Mouse (Mus musculus): ENCODE measurements around the gene Ifng.
"Not testable (repeated sequence)": the region's sequence is repeated elsewhere in the genome, so short reads cannot be mapped to it uniquely, and the experiment has no call there.

Gene Ifng

GRCm38 (mm10) chr10:118440742-118441240 lies at the start of gene Ifng:
TSS of gene Ifng (plus strand) at chr10:118441046.
- no peak for DNase-seq

- no peak for DNase-seq
Measured at GRCm38 (mm10) chr10:118399917-118400316, 40.9 kb upstream of the Ifng start.

GRCm38 (mm10) chr10:118406463-118407221 lies 34.2 kb upstream of the Ifng start:
- no peak for DNase-seq

GRCm38 (mm10) chr10:118411377-118411776 lies 29.5 kb upstream of the Ifng start:
- no peak for DNase-seq

GRCm38 (mm10) chr10:118412774-118413173 lies 28.1 kb upstream of the Ifng start:
- no peak for DNase-seq

- no peak for DNase-seq
Measured at GRCm38 (mm10) chr10:118419000-118419425, 21.8 kb upstream of the Ifng start.

- DNase-seq = no peak
Measured at GRCm38 (mm10) chr10:118420896-118421295, 19.9 kb upstream of the Ifng start.

- no peak for DNase-seq
Measured at GRCm38 (mm10) chr10:118435501-118435900, 5.3 kb upstream of the Ifng start.

- DNase-seq = no peak
Measured at GRCm38 (mm10) chr10:118441898-118442297, 1.1 kb downstream of the Ifng start.

- no peak for DNase-seq
Measured at GRCm38 (mm10) chr10:118442999-118443398, 2.2 kb downstream of the Ifng start.

GRCm38 (mm10) chr10:118445021-118445420 lies 4.2 kb downstream of the Ifng start:
- no peak for DNase-seq

GRCm38 (mm10) chr10:118445502-118445901 lies 4.7 kb downstream of the Ifng start:
- DNase-seq = no peak

GRCm38 (mm10) chr10:118445978-118446377 lies 5.1 kb downstream of the Ifng start:
- no peak for DNase-seq

- DNase-seq = no peak
Measured at GRCm38 (mm10) chr10:118451747-118452146, 10.9 kb downstream of the Ifng start.

GRCm38 (mm10) chr10:118458729-118459128 lies 17.9 kb downstream of the Ifng start:
- no peak for DNase-seq

GRCm38 (mm10) chr10:118461126-118461767 lies 20.4 kb downstream of the Ifng start:
- DNase-seq = no peak

- DNase-seq = no peak
Measured at GRCm38 (mm10) chr10:118466481-118466880, 25.6 kb downstream of the Ifng start.

- DNase-seq = no peak
Measured at GRCm38 (mm10) chr10:118469047-118469446, 28.2 kb downstream of the Ifng start.

GRCm38 (mm10) chr10:118470296-118470957 lies 29.6 kb downstream of the Ifng start:
- DNase-seq = peak; percentile 68

GRCm38 (mm10) chr10:118472846-118473245 lies 32.0 kb downstream of the Ifng start:
- not testable (repeated sequence) for DNase-seq

GRCm38 (mm10) chr10:118476696-118477095 lies 35.9 kb downstream of the Ifng start:
- peak; percentile 5 for DNase-seq

- no peak for DNase-seq
Measured at GRCm38 (mm10) chr10:118477297-118477696, 36.5 kb downstream of the Ifng start.

GRCm38 (mm10) chr10:118479244-118479643 lies 38.4 kb downstream of the Ifng start:
- DNase-seq = peak; percentile 3

GRCm38 (mm10) chr10:118480118-118480517 lies 39.3 kb downstream of the Ifng start:
- no peak for DNase-seq
